Mouse (Mus musculus) embryonic fibroblast, embryonic 13.5 days (primary cell): ENCODE measurements around the gene Cstf3.

Source experiments
- CTCF ChIP-seq: IDR thresholded peaks from 2 replicates; pipeline ENCODE4 v1.5.1; 2011; ENCODE audit warnings: mild to moderate bottlenecking, control low read depth, low read length, moderate library complexity, borderline replicate concordance; ENCODE audit not compliant: insufficient read depth
- POLR2A ChIP-seq: IDR thresholded peaks from 2 replicates; pipeline ENCODE4 v1.6.1; 2011; ENCODE audit warnings: low read depth, mild to moderate bottlenecking, control low read depth, low read length, moderate library complexity

DNA sequence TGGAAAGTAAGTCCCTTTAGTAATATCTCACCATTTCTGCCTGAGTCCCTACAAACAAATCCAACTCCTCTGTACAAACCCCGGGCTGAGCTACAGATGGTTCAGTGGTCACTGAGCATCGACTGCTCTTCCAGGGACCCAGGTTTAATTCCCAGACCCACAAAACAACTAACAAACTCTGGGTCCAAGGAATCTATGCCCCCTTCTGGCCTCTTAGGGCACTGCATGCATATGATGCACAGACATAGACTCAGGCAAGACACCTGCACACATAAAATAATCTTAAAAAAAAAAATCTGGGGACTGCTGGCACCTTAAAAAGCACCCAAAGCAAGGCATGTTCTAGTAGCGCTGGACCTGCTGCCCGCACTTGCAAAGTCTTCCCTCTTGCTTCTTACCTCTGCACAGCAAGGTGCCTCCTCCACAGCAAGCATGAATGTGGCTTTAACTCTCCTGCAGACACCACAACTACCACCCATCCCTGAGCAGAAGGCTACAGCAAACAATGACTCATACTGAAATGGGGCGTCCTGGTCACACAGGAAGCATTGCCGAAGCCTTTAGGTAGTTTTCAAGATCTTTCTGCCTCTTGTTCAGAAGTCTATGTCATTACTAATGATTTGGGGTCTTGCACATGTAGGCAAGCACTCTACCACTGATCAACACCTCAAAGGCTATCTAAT lies 78.9 kb downstream of the Cstf3 start:
- TF ChIP-seq CTCF (no peak), POLR2A (no peak)
